Mouse (Mus musculus) embryonic facial prominence, embryonic 14.5 days (tissue): ENCODE data around the gene Scrn1. TPM values are rescaled to one million over a fixed set of nuclear protein-coding genes. Genes with fewer than 3 reads are reported as not detected.
A peak's percentile ranks its signal among the peaks of the same experiment; 100 is the strongest.

Experiments used
- ATAC-seq: fragments of 200-750 bp; cut with Nextera tagmentation; 2 replicates; pipeline ENCODE4 v1.8.0; 2017; ENCODE audit warnings: low read depth, moderate number of reproducible peaks, moderate TSS enrichment
- DNase-seq: peaks from one replicate; pipeline ENCODE4 v3.0.0-alpha.2; 2015; ENCODE audit warnings: low spot score
- H3K27ac ChIP-seq: fragments of 300-500 bp; sonication (generic); replicated peaks from 2 replicates; pipeline ENCODE4 v1.5.1; 2014; ENCODE audit warnings: low read depth, mild to moderate bottlenecking, low read length, moderate library complexity
- H3K27me3 ChIP-seq: fragments of 300-500 bp; sonication (generic); replicated peaks from 2 replicates; pipeline ENCODE4 v1.6.1; 2014; ENCODE audit warnings: low read length; ENCODE audit not compliant: control insufficient read depth, insufficient read depth
- H3K36me3 ChIP-seq: fragments of 300-500 bp; sonication (generic); 2 replicates; pipeline ENCODE4 v1.6.1; 2014; ENCODE audit warnings: low read length, mixed read lengths; ENCODE audit not compliant: control insufficient read depth, insufficient read depth
- H3K4me1 ChIP-seq: fragments of 300-500 bp; sonication (generic); 2 replicates; pipeline ENCODE4 v1.6.1; 2014; ENCODE audit warnings: antibody characterized with exemption, low read length; ENCODE audit not compliant: control insufficient read depth, insufficient read depth
- H3K4me2 ChIP-seq: fragments of 300-500 bp; sonication (generic); 2 replicates; pipeline ENCODE4 v1.6.1; 2014; ENCODE audit warnings: low read depth, mild to moderate bottlenecking, low read length, moderate library complexity, mixed read lengths
- H3K4me3 ChIP-seq: fragments of 300-500 bp; sonication (generic); 2 replicates; pipeline ENCODE4 v1.5.1; 2014; ENCODE audit warnings: low read depth, mild to moderate bottlenecking, low read length
- H3K9ac ChIP-seq: fragments of 300-500 bp; sonication (generic); 2 replicates; pipeline ENCODE4 v1.6.1; 2014; ENCODE audit warnings: low read depth, mild to moderate bottlenecking, low read length, moderate library complexity, mixed read lengths
- H3K9me3 ChIP-seq: fragments of 300-500 bp; sonication (generic); 2 replicates; pipeline ENCODE4 v1.6.1; 2016; ENCODE audit warnings: low read length; ENCODE audit not compliant: control insufficient read depth
- WGBS: fragments of 180-500 bp; shearing (Covaris S2); extraction: QIAGEN DNeasy Blood & Tissue Kit; methylation state at CpG from one replicate; pipeline ENCODE4 v1.1.7; 2014; 5-methylcytosine and 5-hydroxymethylcytosine counted together
- polyA plus RNA-seq: library from polyadenylated mRNA; unstranded; fragments of >200 nt; fragmentation: Nextera tagmentation; extraction: Ambion mirVana; gene quantifications from 2 replicates; pipeline ENCODE4 v1.2.1, GENCODE M21; 2014

Scrn1 gene
- polyA plus RNA-seq, 1 experiment from 2014 or later: 12.8 TPM

DNA sequence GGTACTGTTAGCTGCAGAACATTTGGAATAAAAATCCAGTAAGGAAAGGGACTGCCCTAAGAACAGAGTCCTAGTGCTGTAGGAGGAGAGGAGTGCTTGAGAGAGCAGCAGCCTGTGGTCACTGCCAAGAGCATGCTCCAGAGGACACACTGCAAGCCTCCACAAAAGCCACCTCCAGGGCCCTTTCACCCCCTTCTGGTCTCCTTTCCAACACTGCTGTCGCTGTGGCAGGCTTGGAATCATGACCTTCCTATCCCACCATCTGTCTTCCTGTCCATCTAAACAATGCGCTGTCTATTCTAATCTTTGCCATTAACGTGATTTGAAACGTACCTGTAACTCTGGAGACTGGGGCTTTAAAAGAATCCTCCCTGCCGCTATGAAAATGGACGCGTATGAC lies 7.8 kb downstream of the Scrn1 start:
- no peaks in the 10 kb centered on the region for H3K4me1 ChIP-seq
- no peak overlapping the region for H3K4me2 ChIP-seq
- H3K9me3 ChIP-seq: no peaks in the 10 kb centered on the region
- no peaks in the 10 kb centered on the region for H3K27me3 ChIP-seq
- no peaks in the 10 kb centered on the region for H3K36me3 ChIP-seq
- DNase-seq (no peak), ATAC-seq (no peak)
- no peak overlapping the region for H3K9ac ChIP-seq
- WGBS: 66% methylated on average over 7 of the region's 7 CpGs
- H3K4me3 ChIP-seq: no peak overlapping the region
- H3K27ac ChIP-seq: no peak overlapping the region

DNA sequence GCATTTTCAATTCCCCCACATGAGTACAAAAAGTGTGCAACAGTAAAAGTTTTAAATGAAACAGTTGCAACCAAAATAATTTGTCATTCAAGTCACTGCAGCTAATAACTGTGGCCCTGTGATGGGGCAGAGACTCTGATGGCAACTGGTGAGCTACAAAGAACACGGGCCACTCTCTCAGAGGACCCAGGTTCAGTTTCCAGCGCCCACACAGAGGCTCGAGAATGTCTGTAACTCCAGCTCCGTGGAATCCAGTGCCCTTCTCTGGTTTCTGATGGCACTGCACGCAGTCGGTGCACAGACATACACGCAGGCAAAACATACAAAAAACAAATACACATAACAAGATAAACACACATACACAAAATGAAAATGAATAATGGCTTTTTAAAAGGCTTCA lies 8.6 kb downstream of the Scrn1 start:
- H3K4me3 ChIP-seq: no peak overlapping the region
- H3K36me3 ChIP-seq: no peaks in the 10 kb centered on the region
- no peaks in the 10 kb centered on the region for H3K9me3 ChIP-seq
- ATAC-seq (no peak), DNase-seq (no peak)
- WGBS: 90% methylated on average over 7 of the region's 7 CpGs
- no peaks in the 10 kb centered on the region for H3K4me1 ChIP-seq
- no peaks in the 10 kb centered on the region for H3K27me3 ChIP-seq
- no peak overlapping the region for H3K4me2 ChIP-seq
- no peak overlapping the region for H3K27ac ChIP-seq
- H3K9ac ChIP-seq: no peak overlapping the region

DNA sequence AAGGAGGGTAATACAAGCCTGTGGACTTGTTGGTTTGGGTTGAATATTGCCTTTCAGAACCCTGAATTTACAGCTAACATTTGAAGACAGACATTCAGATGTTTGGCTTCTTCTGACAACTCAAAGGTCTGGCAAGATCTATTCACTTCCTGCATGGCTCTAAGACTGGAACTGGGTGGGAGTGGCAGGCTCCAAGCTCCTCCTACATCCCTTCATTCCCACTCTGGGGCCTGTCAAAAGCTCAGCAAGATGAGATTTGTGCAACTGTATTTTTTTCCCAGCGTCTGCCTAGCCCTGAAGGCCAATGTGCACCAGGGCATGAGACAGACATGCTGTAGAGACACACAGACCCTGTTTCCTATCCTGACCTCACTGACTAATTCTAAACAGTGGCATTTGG lies 10.5 kb downstream of the Scrn1 start:
- DNase-seq: no peak
- WGBS: 67% methylated on average over 1 of the region's 1 CpGs

DNA sequence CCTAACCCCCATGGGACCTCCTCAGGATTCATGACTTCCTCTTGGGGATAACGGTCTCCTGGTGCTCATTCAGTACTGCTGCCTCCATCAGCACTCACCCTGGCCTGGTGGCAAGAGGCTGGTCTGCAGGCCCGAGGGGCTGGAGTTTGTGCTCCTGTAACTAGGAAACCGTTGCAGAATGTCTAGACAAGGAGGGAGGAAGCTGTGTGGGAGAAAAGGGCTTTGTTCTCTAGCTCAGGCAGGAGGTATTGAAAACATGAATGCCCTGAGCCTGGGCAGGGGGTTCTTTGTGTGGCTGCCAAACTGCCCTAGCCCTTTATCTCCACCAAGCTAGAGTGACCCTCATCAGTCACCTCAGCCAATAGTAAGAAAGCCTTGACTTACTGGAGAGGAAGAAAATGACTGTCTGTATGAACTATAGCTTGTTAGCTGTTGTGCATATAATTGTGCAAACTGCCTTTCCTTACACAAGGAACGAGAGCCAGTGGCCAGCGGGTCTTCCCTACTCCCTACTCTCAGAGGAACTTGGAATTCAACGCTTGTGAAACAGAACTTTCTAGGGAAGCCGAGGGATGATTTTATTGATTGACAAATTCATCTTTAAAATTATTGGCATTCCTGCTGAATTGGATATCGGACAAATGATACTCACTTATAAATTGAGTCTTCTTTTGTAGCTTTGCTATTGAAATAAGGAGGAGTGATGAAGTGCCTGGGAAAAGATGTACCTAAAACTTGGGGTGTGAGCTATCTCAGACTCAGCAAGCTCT lies 11.8 kb downstream of the Scrn1 start:
- H3K4me3 ChIP-seq: no peak overlapping the region
- ATAC-seq (peak; percentile 83), DNase-seq (peak; percentile 75)
- H3K4me2 ChIP-seq: no peak overlapping the region
- H3K27me3 ChIP-seq: no peaks in the 10 kb centered on the region
- no peaks in the 10 kb centered on the region for H3K9me3 ChIP-seq
- no peaks in the 10 kb centered on the region for H3K36me3 ChIP-seq
- H3K4me1 ChIP-seq: 0 out of 2 replicates have a peak, but pooled peaks cover 4% of the 10 kb centered on the region
- 0 out of 2 replicates have a peak overlapping the region, but pooled peaks have one; percentile 10 for H3K27ac ChIP-seq
- H3K9ac ChIP-seq: no peak overlapping the region
- WGBS: 44% methylated on average over 8 of the region's 8 CpGs

More for the DNA sequence above, 10.5 kb downstream of the Scrn1 start:
- no peaks in the 10 kb centered on the region for H3K4me1 ChIP-seq
- no peak overlapping the region for H3K4me3 ChIP-seq
- H3K27me3 ChIP-seq: no peaks in the 10 kb centered on the region
- H3K4me2 ChIP-seq: no peak overlapping the region
- no peaks in the 10 kb centered on the region for H3K9me3 ChIP-seq
- no peak overlapping the region for H3K9ac ChIP-seq
- no peaks in the 10 kb centered on the region for H3K36me3 ChIP-seq
- ATAC-seq: no peak
- H3K27ac ChIP-seq: no peak overlapping the region

DNA sequence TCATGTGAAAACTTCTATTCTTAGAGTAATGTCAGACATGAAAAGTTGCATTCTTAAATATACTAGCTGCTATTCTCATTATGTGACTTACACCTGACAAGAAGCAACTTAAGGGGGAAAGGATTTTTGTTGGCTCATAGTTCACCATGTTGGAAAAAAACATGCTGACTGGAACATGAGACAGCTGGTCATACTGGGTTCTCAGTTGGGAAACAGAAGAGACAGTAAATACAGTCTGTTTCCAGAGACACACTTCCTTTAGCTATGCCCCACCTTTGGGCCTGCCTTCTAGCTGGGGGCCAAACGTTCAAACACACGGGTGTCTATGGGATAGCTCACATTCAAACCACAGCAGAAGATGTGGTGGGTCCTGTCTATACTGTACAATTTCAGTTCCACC lies 12.7 kb downstream of the Scrn1 start:
- H3K27me3 ChIP-seq: no peaks in the 10 kb centered on the region
- no peaks in the 10 kb centered on the region for H3K9me3 ChIP-seq
- DNase-seq (no peak), ATAC-seq (no peak)
- no peak overlapping the region for H3K4me3 ChIP-seq
- WGBS: 83% methylated on average over 2 of the region's 2 CpGs
- no peak overlapping the region for H3K4me2 ChIP-seq
- H3K36me3 ChIP-seq: no peaks in the 10 kb centered on the region
- H3K9ac ChIP-seq: no peak overlapping the region
- H3K4me1 ChIP-seq: 0 out of 2 replicates have a peak, but pooled peaks cover 7% of the 10 kb centered on the region
- 0 out of 2 replicates have a peak overlapping the region, but pooled peaks have one; percentile 10 for H3K27ac ChIP-seq

DNA sequence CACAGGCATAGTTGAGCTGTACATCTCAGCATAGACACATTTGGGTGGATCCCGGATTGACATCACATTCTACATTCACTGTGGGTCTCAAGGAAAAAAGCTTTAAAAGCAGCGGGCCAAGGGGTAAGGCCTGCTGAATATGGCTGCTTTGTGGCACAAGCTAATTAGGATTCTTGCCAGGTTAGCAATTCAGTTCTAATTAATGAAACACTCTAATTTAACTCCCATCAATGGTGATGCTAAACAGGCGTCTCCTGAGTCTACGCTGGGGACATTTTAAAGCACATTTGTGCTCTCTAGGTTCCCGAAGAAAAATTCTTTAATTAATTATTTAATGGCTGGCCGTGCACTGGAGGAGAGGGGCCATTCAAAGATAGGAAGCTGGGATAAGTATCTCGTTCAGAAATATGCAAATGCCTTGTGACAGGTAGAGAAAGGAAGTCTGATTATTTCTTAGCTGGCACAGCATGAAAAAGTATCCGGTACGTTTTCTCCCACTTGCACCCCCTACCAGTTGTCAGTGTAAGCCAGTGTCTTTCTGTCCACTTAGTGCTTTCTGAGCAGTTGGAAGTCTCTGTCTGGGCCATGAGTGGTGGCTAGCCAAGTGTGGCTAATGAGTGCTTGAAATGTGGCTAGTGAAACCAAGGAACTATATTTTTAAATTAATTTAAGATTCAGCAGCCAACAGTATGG lies 13.4 kb downstream of the Scrn1 start:
- Histone ChIP-seq H3K9me3 (no peaks in the 10 kb centered on the region), H3K9ac (no peak overlapping the region), H3K27ac (no peak overlapping the region), H3K4me1 (0 out of 2 replicates have a peak, but pooled peaks cover 13% of the 10 kb centered on the region), H3K36me3 (no peaks in the 10 kb centered on the region), H3K4me3 (no peak overlapping the region), H3K27me3 (no peaks in the 10 kb centered on the region), H3K4me2 (no peak overlapping the region)
- ATAC-seq: no peak
- WGBS: 73% methylated on average over 9 of the region's 9 CpGs
- no peak for DNase-seq

DNA sequence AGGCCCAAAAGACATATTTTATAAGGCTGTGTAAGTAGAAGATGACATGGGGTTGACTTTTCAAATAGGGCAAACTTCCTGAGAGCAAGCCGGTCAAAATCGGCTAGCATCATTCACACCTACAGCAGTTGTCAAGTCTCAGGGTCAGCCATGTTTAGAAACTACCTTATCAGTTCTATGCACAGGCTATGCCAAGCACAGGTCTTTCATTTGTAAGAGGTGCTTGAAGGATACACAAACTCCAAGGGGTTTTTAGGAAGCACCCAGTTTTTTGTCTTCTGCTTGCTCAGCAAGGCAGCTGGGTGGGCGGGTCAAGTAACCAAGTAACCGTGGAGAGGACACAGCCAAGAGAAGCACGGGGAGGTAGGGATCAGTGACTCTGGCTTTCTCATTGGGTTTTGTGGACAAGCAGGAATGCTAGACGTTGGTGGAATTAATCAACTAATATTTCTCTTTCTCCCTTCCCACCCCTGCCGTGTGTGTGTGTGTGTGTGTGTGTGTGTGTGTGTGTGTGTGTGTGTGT lies 15.4 kb downstream of the Scrn1 start:
- Histone ChIP-seq H3K4me1 (0 out of 2 replicates have a peak, but pooled peaks cover 13% of the 10 kb centered on the region), H3K9me3 (no peaks in the 10 kb centered on the region), H3K9ac (no peak overlapping the region), H3K36me3 (no peaks in the 10 kb centered on the region), H3K27ac (no peak overlapping the region), H3K27me3 (no peaks in the 10 kb centered on the region), H3K4me3 (no peak overlapping the region), H3K4me2 (no peak overlapping the region)
- ATAC-seq (no peak), DNase-seq (no peak)
- WGBS: 65% methylated on average over 7 of the region's 7 CpGs

DNA sequence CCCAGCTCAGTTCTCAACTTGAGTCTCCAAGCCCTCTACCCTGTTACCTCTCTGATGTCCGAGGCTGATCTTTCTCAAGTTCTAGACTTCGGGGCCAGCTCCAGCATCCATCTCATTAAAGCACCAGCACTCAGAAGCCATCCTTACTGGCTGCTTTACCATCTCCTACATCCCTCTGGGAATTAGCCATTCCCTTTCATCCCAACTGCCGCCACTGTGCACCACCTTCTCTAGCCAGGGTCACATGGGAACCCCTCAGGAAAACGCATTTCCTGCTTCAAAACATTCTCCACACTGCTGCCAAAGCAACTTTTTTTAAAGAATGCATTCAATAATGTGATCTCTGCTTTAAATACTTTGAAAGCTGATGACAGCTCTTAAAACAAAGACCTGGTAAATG lies 17.0 kb downstream of the Scrn1 start:
- H3K4me2 ChIP-seq: no peak overlapping the region
- 0 out of 2 replicates have a peak, but pooled peaks cover 13% of the 10 kb centered on the region for H3K4me1 ChIP-seq
- no peaks in the 10 kb centered on the region for H3K36me3 ChIP-seq
- DNase-seq (no peak), ATAC-seq (no peak)
- H3K27ac ChIP-seq: no peak overlapping the region
- no peaks in the 10 kb centered on the region for H3K9me3 ChIP-seq
- H3K4me3 ChIP-seq: no peak overlapping the region
- H3K27me3 ChIP-seq: no peaks in the 10 kb centered on the region
- H3K9ac ChIP-seq: no peak overlapping the region
- 48% methylated on average over 4 of the region's 4 CpGs for WGBS
